Mouse (Mus musculus): ENCODE measurements around the gene Ak5.

DNA sequence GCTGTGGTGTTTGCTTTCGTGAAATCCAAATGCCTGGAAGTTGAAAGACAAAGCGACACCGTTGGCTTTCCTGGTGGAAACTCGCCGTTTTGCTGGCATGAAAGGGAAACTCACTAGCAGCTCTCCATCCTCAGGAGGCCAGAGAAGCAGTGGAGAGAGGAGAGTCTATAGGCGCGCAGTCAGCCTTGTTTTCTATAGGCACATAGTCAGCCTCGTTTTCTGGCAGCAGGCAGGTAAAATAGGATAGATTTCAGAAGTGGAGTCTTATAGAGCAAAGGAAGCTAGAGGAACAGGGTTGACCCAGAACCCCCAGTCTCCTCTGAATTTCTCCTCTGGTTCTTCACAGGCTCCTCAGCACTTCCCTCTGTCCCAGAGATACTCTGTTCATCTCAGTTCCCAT, 200.1 kb downstream of the Ak5 start:
- TF ChIP-seq CTCF (IDR thresholded peaks at IDR 0.05; ENCODE audit: control insufficient read depth, insufficient read depth, insufficient read length), result no peak
- TF ChIP-seq USF1 (IDR thresholded peaks at IDR 0.05; ENCODE audit: low read depth), result no peak
- no peak for TF ChIP-seq CEBPB (IDR thresholded peaks at IDR 0.05; ENCODE audit: low read depth)
- TF ChIP-seq MYOD1 (IDR thresholded peaks at IDR 0.05; ENCODE audit: control insufficient read depth, insufficient read length, low read depth), result no peak
- no peak for TF ChIP-seq MAX (IDR thresholded peaks at IDR 0.05)
- TF ChIP-seq MYOG (IDR thresholded peaks at IDR 0.05; ENCODE audit: control insufficient read depth, extremely low read depth, insufficient read length), result no peak
